Mouse (Mus musculus): ENCODE data around the gene Pla2r1.

Pla2r1 gene

GRCm38 (mm10) chr2:60552902-60553682 lies at the start of gene Pla2r1:
Pla2r1 (minus strand) TSS chr2:60553308.
- peak; percentile 66 for DNase-seq (ENCODE audit: low read depth, low spot score)

GRCm38 (mm10) chr2:60601326-60601725 lies 48.2 kb upstream of the Pla2r1 start:
- no peak for DNase-seq (ENCODE audit: low read depth, low spot score)

GRCm38 (mm10) chr2:60600863-60601262 lies 47.8 kb upstream of the Pla2r1 start:
- no peak for DNase-seq (ENCODE audit: low read depth, low spot score)

- no peak for DNase-seq (ENCODE audit: low read depth, low spot score)
These were observed 30.3 kb upstream of the Pla2r1 start for GRCm38 (mm10) chr2:60583416-60583815.

GRCm38 (mm10) chr2:60554561-60554960 lies 1.5 kb upstream of the Pla2r1 start:
- no peak for DNase-seq (ENCODE audit: low read depth, low spot score)

GRCm38 (mm10) chr2:60552177-60552901 lies 769 bp downstream of the Pla2r1 start:
- DNase-seq (ENCODE audit: low read depth, low spot score), result no peak

GRCm38 (mm10) chr2:60551673-60552072 lies 1.4 kb downstream of the Pla2r1 start:
- peak; percentile 90 for DNase-seq (ENCODE audit: low read depth, low spot score)

- DNase-seq (ENCODE audit: low read depth, low spot score), result no peak
These were observed 2.6 kb downstream of the Pla2r1 start for GRCm38 (mm10) chr2:60550521-60550920.

DNA sequence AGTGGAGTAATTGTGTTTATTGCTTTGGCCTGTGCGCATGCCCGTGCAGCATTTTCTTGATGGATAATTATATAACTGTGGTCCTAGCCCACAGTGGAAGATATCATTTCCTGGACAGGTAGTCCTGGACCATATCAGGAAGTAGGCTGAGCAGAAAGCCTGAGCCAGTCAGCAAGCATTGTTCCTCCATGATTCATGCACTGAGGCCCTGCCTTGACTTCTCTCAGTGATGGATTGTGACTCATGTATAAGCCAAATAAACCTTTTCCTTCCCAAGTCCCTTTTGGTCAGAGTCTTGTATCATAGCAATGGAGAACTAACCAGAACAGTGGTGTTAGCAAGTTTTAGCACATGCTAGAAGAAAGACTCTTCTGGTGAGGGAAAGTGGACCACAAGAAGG lies 3.3 kb downstream of the Pla2r1 start:
- DNase-seq (ENCODE audit: low read depth, low spot score), result no peak

DNA sequence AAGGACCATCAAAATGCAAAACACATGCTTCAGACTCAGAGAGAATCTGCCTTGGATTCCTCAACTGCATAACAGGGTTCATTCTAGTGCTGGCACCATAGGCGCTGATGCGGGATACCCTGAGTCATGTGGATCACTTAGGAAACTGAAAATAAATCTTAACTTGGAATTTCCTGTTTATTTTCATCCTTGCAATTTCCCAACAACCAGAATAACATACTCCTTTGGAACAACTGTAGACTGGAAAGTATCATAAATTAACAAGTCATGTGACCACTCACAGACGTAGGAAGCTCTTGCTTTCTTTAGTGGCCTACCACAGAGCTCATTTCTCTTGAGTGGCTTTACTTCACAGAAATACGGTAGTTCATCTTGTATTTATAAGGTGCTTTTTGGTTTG lies 7.0 kb downstream of the Pla2r1 start:
- no peak for DNase-seq (ENCODE audit: low read depth, low spot score)

GRCm38 (mm10) chr2:60544006-60544405 lies 9.1 kb downstream of the Pla2r1 start:
- no peak for DNase-seq (ENCODE audit: low read depth, low spot score)

DNA sequence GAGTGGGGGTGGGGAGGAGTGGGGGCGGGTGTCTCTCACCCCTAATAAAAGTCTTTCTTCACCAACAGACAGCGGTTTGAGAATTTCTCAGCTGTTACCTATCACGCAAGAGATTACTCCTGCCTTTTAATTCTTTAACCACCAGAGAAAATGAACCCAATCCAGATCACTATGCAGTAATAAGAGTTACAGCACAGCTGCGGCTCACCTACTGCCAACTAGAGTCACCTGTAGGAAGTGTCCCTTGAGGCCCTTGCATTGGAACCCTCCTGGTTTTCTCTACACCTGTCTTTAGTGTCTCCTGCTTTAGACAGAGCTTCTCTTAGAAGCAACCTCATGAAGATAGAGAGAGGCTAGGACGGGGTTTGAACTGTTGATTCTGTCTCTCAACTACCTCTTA lies 11.4 kb downstream of the Pla2r1 start:
- DNase-seq (ENCODE audit: low read depth, low spot score), result no peak

DNA sequence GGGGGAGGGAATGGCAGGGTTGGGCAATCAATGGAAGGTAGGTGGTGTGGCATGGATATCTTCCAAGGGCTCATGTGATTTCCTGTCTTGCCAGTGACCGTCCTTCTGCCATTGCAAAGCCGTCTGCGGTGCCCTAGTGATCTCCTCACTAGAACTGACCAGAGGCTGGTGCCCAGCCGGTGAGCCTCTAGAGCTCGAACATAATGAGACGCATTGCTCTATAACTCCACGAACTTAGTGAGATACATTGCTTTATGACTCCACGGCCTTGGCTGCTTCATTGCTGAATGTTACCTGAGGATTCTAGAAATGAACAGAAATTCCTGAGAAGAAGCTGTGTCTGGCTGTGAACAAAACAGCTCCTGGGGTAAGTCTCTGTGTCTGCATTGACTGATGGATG lies 12.8 kb downstream of the Pla2r1 start:
- DNase-seq (ENCODE audit: low read depth, low spot score), result no peak

DNA sequence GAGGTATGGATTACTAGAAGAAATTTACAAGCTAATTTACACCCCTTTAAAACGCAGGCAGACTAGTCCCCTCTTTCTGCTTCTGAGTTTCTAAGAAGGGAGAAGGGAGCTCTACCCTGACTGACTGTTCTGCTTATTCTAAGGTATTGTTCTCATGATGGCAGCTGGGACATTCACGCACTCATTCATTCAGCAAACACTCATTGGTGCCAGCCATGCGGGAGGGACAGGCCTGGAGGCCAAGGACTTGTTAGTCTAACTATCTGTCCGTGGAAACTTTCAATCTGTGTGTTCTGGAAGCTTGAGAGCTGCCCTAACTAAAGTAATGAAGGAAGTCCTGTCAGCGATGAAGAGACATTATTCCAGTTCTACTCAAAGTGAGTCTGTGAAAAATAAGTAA lies 14.4 kb downstream of the Pla2r1 start:
- no peak for DNase-seq (ENCODE audit: low read depth, low spot score)

DNA sequence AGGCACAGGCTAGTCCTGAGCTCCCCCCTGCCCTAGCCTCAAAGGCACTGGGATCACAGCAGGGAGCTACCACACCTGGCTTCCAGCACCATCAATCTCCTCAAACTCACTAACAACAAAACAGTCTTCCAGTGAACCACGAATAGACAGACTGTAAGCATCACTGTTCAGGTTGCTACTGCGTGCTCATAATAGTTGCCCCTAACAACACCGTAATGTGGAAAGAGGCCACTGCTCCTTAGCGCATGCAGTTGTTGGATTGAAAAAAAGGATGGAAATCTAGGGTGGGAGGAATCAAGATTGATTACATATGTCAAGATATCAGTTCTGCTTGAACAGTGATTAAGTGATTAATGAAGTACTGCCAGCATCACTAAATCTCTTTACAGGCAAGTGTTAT lies 14.8 kb downstream of the Pla2r1 start:
- DNase-seq (ENCODE audit: low read depth, low spot score), result no peak

DNA sequence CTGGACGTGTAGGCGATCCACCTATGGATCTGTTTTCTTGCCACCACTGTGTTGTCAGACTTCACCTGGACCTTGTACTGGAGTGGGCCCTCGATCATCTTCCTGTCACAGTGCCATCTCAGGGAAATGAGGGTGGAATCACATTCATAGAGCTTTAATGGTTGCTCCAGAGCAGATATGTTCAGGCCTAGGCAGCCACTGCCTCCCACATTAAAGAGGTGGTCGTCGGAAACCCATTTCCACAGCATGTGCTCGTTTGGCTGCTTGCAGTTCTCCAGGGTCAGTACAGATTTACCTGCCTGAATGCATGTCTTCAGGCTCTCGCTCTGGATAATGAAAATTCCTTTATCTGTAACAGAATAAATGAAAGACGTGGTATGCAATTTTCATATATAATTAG lies 18.4 kb downstream of the Pla2r1 start:
- DNase-seq (ENCODE audit: low read depth, low spot score), result no peak

- DNase-seq (ENCODE audit: low read depth, low spot score), result no peak
These were observed 20.1 kb downstream of the Pla2r1 start for GRCm38 (mm10) chr2:60533026-60533425.

- no peak for DNase-seq (ENCODE audit: low read depth, low spot score)
These were observed 20.6 kb downstream of the Pla2r1 start for GRCm38 (mm10) chr2:60532495-60532894.

DNA sequence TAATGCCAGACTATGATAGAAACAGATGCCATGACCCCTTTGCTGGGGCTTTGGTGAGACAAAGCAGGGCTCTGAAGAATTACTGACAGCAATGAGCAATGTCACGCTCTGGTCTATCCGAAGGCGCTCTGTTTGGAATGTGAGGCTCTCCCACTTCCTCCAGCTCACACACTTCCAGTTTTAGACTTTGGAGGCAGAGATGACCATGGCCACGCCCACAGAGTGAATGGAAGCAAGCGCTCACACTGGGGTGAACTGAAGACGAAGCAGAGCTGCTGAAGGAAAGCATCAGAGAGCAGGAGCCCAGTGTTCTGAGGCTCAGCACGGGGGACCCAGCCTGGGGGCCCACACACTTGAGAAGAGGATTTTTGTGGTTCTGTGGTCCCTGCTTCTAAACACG lies 37.3 kb downstream of the Pla2r1 start:
- no peak for DNase-seq (ENCODE audit: low read depth, low spot score)

DNA sequence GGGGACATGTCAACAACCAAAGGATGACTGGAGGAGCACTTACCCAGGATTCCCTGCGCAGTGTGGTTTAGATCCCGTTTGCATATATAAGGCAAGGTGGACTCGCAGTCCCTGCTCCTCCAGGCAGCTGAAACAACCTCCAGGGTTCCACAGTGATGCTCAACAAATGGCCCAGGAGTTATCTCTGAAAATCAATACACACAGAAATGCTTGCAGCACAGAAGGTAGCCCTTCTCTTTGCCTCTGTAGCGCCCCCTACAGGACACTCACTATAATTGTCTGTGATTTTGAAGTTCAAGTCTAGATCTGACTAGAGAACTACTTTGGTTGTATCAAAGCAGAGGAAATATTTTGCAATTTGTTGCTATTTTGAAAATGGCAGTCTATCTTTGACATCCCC lies 38.2 kb downstream of the Pla2r1 start:
- no peak for DNase-seq (ENCODE audit: low read depth, low spot score)

DNA sequence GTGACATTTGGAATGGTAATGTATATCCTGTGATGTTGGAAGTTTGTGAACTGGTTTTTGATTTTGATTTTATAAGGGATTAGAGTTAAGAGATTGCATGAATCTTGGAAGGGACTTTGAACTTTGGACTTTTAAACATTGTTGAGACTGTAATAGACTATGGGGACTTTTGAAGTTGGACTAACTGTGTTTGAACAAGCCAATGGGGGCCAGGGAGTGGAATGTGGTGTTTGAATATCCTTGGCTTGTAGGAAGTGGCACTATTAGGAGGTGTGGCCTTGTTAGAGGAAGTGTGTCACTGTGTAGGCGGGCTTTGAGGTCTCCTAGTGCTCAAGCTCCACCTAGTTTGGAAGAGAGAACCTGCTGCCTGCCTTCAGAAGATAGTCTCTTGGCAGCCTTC lies 42.4 kb downstream of the Pla2r1 start:
- no peak for DNase-seq (ENCODE audit: low read depth, low spot score)

- DNase-seq (ENCODE audit: low read depth, low spot score), result no peak
These were observed 48.0 kb downstream of the Pla2r1 start for GRCm38 (mm10) chr2:60505145-60505544.

- no peak for DNase-seq (ENCODE audit: low read depth, low spot score)
These were observed 48.4 kb downstream of the Pla2r1 start for GRCm38 (mm10) chr2:60504718-60505117.
